Mouse (Mus musculus): ENCODE measurements at regions not wholly inside any gene's neighbourhood (a gene's known extent, or its start where the extent isn't known, plus 50 kb on each side); places are given as distances from the start of the nearest gene placed in this dataset.

DNA sequence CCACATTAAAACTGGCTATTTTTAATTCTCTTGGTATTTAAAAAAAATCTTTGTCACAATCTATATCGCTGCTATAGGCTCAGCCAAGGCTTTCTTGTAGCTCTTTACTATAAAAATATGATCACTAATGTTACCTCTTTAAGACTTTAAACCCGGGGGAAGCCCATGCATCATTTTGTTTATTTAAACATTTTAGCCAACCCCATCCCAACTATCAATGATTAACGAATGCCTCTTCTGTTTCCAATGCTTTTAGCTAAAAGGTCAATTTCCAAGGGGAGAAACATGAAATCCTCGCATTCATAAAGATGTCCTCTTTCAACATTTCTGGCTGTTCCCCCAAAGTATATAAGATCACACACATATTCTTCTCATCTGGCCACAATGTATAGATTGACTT is 153.6 kb upstream of the Pou3f3 start:
- no peak for TF ChIP-seq USF1 (IDR thresholded peaks at IDR 0.05; ENCODE audit: low read depth, low read length)
- TF ChIP-seq CTCF (IDR thresholded peaks at IDR 0.05 in 2 of 3, conservative IDR thresholded peaks at IDR 0.05 in 1 of 3; ENCODE audit: control insufficient read depth in 1 of 3, insufficient read depth in 1 of 3, low read depth in 2 of 3, low read length in 3 of 3, poor library complexity in 1 of 3, severe bottlenecking in 1 of 3): no peak
- TF ChIP-seq RCOR1 (IDR thresholded peaks at IDR 0.05; ENCODE audit: low read depth, low read length): no peak
- TF ChIP-seq MAX (IDR thresholded peaks at IDR 0.05; ENCODE audit: low read length): no peak
- no peak for TF ChIP-seq GABPA (IDR thresholded peaks at IDR 0.05; ENCODE audit: low read depth, low read length)
- TF ChIP-seq HCFC1 (IDR thresholded peaks at IDR 0.05; ENCODE audit: low read depth, low read length): no peak
- no peak for TF ChIP-seq POLR2A (IDR thresholded peaks at IDR 0.05; ENCODE audit: control insufficient read depth in 1 of 2, insufficient read depth in 1 of 2, low read depth in 1 of 2, low read length in 2 of 2, poor library complexity in 1 of 2)
- no peak for TF ChIP-seq MEF2A (IDR thresholded peaks at IDR 0.05; ENCODE audit: extremely low read depth, insufficient replicate concordance, low read depth, low read length, poor library complexity, severe bottlenecking)
- no peak for TF ChIP-seq EP300 (IDR thresholded peaks at IDR 0.05; ENCODE audit: low read depth in 1 of 2, low read length in 2 of 2)
- TF ChIP-seq MXI1 (IDR thresholded peaks at IDR 0.05; ENCODE audit: low read depth, low read length): no peak

All from MEL (cell line).